Mouse (Mus musculus): ENCODE data around the gene Sprr3.
"Not testable (repeated sequence)": the region's sequence is repeated elsewhere in the genome, so short reads cannot be mapped to it uniquely, and the experiment has no call there.

Sprr3 gene

GRCm38 (mm10) chr3:92458620-92459019 is at the start of gene Sprr3:
TSS of gene Sprr3 (minus strand) at chr3:92458720.
- no peak for DNase-seq (ENCODE audit: extremely low spot score)

GRCm38 (mm10) chr3:92508185-92508584 is 49.7 kb upstream of the Sprr3 start:
- DNase-seq (ENCODE audit: extremely low spot score) = no peak

GRCm38 (mm10) chr3:92503528-92503927 is 45.0 kb upstream of the Sprr3 start:
- DNase-seq (ENCODE audit: extremely low spot score) = no peak

- no peak for DNase-seq (ENCODE audit: extremely low spot score)
Measured at GRCm38 (mm10) chr3:92500393-92500792, 41.9 kb upstream of the Sprr3 start, which contains the start of gene Sprr4. TSS of gene Sprr4 (minus strand) at chr3:92500493.

GRCm38 (mm10) chr3:92490262-92490661 is 31.7 kb upstream of the Sprr3 start:
- not testable (repeated sequence) for DNase-seq (ENCODE audit: extremely low spot score)

GRCm38 (mm10) chr3:92486307-92486706 is 27.8 kb upstream of the Sprr3 start:
- DNase-seq (ENCODE audit: extremely low spot score) = no peak

- no peak for DNase-seq (ENCODE audit: extremely low spot score)
Measured at GRCm38 (mm10) chr3:92485863-92486262, 27.3 kb upstream of the Sprr3 start, which contains the start of gene Sprr1a. TSS of gene Sprr1a (minus strand) at chr3:92485895.

- not testable (repeated sequence) for DNase-seq (ENCODE audit: extremely low spot score)
Measured at GRCm38 (mm10) chr3:92481249-92481648, 22.7 kb upstream of the Sprr3 start.

- DNase-seq (ENCODE audit: extremely low spot score) = no peak
Measured at GRCm38 (mm10) chr3:92470111-92470510, 11.6 kb upstream of the Sprr3 start.

GRCm38 (mm10) chr3:92467424-92467823 is 8.9 kb upstream of the Sprr3 start:
- DNase-seq (ENCODE audit: extremely low spot score) = no peak

- DNase-seq (ENCODE audit: extremely low spot score) = no peak
Measured at GRCm38 (mm10) chr3:92466576-92466975, 8.1 kb upstream of the Sprr3 start.

- DNase-seq (ENCODE audit: extremely low spot score) = no peak
Measured at GRCm38 (mm10) chr3:92455151-92455550, 3.4 kb downstream of the Sprr3 start.

- DNase-seq (ENCODE audit: extremely low spot score) = no peak
Measured at GRCm38 (mm10) chr3:92440177-92440576, 18.3 kb downstream of the Sprr3 start.

GRCm38 (mm10) chr3:92438689-92439088 is 19.8 kb downstream of the Sprr3 start, which contains the start of gene Sprr1b:
TSS of gene Sprr1b (minus strand) at chr3:92438789.
- no peak for DNase-seq (ENCODE audit: extremely low spot score)

GRCm38 (mm10) chr3:92432282-92432681 is 26.2 kb downstream of the Sprr3 start, which contains the start of gene Sprr2k:
TSS of gene Sprr2k (plus strand) at chr3:92432582.
- DNase-seq (ENCODE audit: extremely low spot score) = no peak

GRCm38 (mm10) chr3:92429323-92429722 is 29.2 kb downstream of the Sprr3 start, which contains the start of gene Gm9774:
TSS of gene Gm9774 (minus strand) at chr3:92429423.
- DNase-seq (ENCODE audit: extremely low spot score) = no peak

GRCm38 (mm10) chr3:92417782-92418181 is 40.7 kb downstream of the Sprr3 start, which contains the start of gene Sprr2j-ps:
TSS of gene Sprr2j-ps (plus strand) at chr3:92418082.
- no peak for DNase-seq (ENCODE audit: extremely low spot score)

GRCm38 (mm10) chr3:92407691-92408090 is 50.8 kb downstream of the Sprr3 start, which contains the start of gene Sprr2i:
TSS of gene Sprr2i (plus strand) at chr3:92407991.
- DNase-seq (ENCODE audit: extremely low spot score) = no peak

All from embryo, embryonic 9.5 days (tissue).